Mouse (Mus musculus) forebrain, embryonic 14.5 days (tissue): ENCODE data around the gene Ypel1. TPM values are rescaled to one million over a fixed set of nuclear protein-coding genes. Genes with fewer than 3 reads are reported as not detected.

Experiments used
- ATAC-seq: fragments of 200-750 bp; cut with Nextera tagmentation; 2 replicates; pipeline ENCODE4 v1.8.0; 2017; ENCODE audit warnings: mild to moderate bottlenecking, moderate library complexity
- DNase-seq: peaks from one replicate; pipeline ENCODE4 v3.0.0-alpha.2; 2015; ENCODE audit warnings: low spot score
- H3K27ac ChIP-seq: fragments of 300-500 bp; sonication (generic); 2 replicates; pipeline ENCODE4 v1.5.1; 2014; ENCODE audit warnings: low read depth, mild to moderate bottlenecking, control low read depth, low read length, moderate library complexity
- H3K27me3 ChIP-seq: fragments of 300-500 bp; sonication (generic); replicated peaks from 2 replicates; pipeline ENCODE4 v1.6.1; 2014; ENCODE audit warnings: low read length, control low read depth, mixed read lengths; ENCODE audit not compliant: control insufficient read depth, insufficient read depth
- H3K36me3 ChIP-seq: fragments of 300-500 bp; sonication (generic); 2 replicates; pipeline ENCODE4 v1.6.1; 2014; ENCODE audit warnings: low read length, control low read depth; ENCODE audit not compliant: control insufficient read depth, insufficient read depth
- H3K4me1 ChIP-seq: fragments of 300-500 bp; sonication (generic); 2 replicates; pipeline ENCODE4 v1.6.1; 2014; ENCODE audit warnings: antibody characterized with exemption, low read length, control low read depth; ENCODE audit not compliant: control insufficient read depth, insufficient read depth
- H3K4me2 ChIP-seq: fragments of 300-500 bp; sonication (generic); 2 replicates; pipeline ENCODE4 v1.6.1; 2014; ENCODE audit warnings: mild to moderate bottlenecking, control low read depth, low read length
- H3K4me3 ChIP-seq: fragments of 300-500 bp; sonication (generic); 2 replicates; pipeline ENCODE4 v1.5.1; 2014; ENCODE audit warnings: low read depth, low read length, control low read depth
- H3K9ac ChIP-seq: fragments of 300-500 bp; sonication (generic); 2 replicates; pipeline ENCODE4 v1.6.1; 2014; ENCODE audit warnings: mild to moderate bottlenecking, low read length, control low read depth, moderate library complexity
- H3K9me3 ChIP-seq: fragments of 300-500 bp; sonication (generic); replicated peaks from 2 replicates; pipeline ENCODE4 v1.6.1; 2016; ENCODE audit warnings: low read length, control low read depth, mixed read lengths; ENCODE audit not compliant: control insufficient read depth
- WGBS: fragments of 180-500 bp; shearing (Covaris S2); extraction: QIAGEN DNeasy Blood & Tissue Kit; methylation state at CpG from one replicate; pipeline ENCODE4 v1.1.7; 2014; 5-methylcytosine and 5-hydroxymethylcytosine counted together
- polyA plus RNA-seq: library from polyadenylated mRNA; unstranded; fragments of >200 nt; fragmentation: Nextera tagmentation; extraction: Ambion mirVana; gene quantifications from 2 replicates; pipeline ENCODE4 v1.2.1, GENCODE M21; 2014

The Ypel1 gene
- polyA plus RNA-seq, 1 experiment from 2014 or later: 180 TPM

DNA sequence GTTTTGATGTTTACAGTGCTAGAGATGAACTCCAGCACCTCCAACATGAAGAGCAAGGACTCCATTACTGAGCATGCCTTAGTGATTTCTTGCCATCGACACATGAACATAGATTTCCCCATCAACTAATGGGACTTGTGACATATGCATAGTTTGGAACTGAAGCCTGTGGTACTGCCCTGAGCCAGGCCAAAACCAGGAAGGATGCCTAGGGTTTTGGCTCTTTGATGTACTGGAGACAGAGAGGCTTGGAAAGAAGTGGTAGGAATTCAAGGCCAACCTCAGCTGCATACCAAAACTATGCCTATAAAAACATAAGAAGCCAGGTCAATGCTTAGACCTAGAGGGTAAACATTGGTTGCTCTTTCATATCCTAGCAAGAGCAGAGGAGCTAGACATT lies 19.6 kb upstream of the Ypel1 start:
- peaks cover 29% of the 10 kb centered on the region for H3K36me3 ChIP-seq
- no peak for DNase-seq
- H3K9me3 ChIP-seq: no peaks in the 10 kb centered on the region
- H3K4me2 ChIP-seq: no peak overlapping the region
- ATAC-seq: no peak
- no peaks in the 10 kb centered on the region for H3K27me3 ChIP-seq
- no peaks in the 10 kb centered on the region for H3K4me1 ChIP-seq
- no peak overlapping the region for H3K27ac ChIP-seq
- WGBS: 96% methylated on average over 1 of the region's 1 CpGs
- H3K4me3 ChIP-seq: no peak overlapping the region
- H3K9ac ChIP-seq: no peak overlapping the region

- WGBS: 78% methylated on average over 7 of the region's 7 CpGs
- Histone ChIP-seq H3K36me3 (peaks cover 17% of the 10 kb centered on the region), H3K4me1 (peaks cover 7% of the 10 kb centered on the region; the same call in 1 of the 2 replicates), H3K4me3 (no peak overlapping the region), H3K9ac (no peak overlapping the region), H3K27me3 (no peaks in the 10 kb centered on the region), H3K9me3 (no peaks in the 10 kb centered on the region), H3K27ac (no peak overlapping the region), H3K4me2 (no peak overlapping the region)
- DNase-seq: no peak
- ATAC-seq: no peak
Observed at GRCm38 (mm10) chr16:17052087-17052486, 17.4 kb upstream of the Ypel1 start.

DNA sequence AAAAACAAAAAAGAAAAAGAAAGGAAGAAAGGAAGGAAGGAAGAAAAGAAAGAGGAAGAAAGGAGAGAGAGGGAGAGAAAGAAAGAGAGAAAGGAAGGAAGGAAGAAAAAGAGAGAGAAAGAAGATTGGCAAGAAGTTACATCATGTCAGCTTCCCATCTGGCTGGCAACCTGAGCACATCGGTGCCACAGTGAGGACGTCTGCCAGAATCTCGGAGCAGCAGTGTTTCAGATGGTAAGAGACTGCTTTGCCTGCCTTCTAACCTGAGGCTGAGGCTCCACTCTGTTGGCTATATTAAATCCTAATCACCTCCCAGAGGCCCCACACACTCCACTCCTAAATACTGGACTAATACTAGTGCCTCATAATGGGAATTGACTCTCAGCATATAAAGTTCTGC lies 15.6 kb upstream of the Ypel1 start:
- Histone ChIP-seq H3K4me3 (no peak overlapping the region), H3K9ac (no peak overlapping the region), H3K4me2 (no peak overlapping the region), H3K9me3 (no peaks in the 10 kb centered on the region), H3K27ac (no peak overlapping the region), H3K36me3 (peaks cover 3% of the 10 kb centered on the region; the same call in 1 of the 2 replicates), H3K4me1 (peaks cover 7% of the 10 kb centered on the region; the same call in 1 of the 2 replicates), H3K27me3 (no peaks in the 10 kb centered on the region)
- ATAC-seq (no peak; the same call in 1 of the 2 replicates), DNase-seq (peak; percentile 64)
- WGBS: 47% methylated on average over 3 of the region's 3 CpGs

DNA sequence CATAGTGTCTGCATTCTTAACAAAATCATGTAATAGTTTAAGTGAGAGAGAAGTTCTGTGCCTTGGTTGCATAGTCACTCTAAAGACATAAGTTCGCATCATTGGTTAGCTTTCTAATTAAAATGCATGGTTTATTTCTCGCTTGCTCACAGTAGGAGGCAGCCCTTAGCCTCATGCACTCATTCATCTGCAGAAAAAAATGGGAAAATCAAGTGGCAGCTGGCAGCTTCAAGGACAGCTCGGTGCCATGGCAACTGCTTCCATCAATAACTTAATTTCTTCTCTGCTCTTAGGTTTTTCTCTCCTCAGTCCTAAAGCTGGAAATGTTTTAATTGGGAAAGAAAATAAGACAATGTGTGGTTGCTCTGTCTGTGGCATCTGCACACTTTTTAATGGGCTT lies 13.9 kb upstream of the Ypel1 start:
- peak; percentile 84 for DNase-seq
- ATAC-seq: peak; percentile 82

DNA sequence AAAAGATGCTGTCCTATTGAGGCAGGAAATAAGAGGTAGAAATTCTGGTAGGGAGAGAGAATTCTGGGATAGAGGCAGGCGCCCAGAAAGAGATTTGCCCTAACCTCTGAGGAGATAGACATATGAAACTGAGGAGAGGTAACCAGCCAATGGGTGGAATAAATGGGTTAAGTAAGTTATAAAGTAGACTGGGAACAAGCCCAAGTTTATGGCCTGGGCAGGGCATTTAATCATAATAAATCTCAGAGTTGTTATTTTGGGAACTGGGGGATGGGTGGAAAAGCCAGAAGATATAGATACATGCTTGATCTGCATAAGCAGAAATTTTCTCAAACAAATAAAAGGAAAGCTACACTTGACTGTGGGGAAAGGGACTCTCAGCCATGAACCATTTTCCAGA lies 7.2 kb upstream of the Ypel1 start:
- H3K27me3 ChIP-seq: no peaks in the 10 kb centered on the region
- no peaks in the 10 kb centered on the region for H3K36me3 ChIP-seq
- H3K4me3 ChIP-seq: no peak overlapping the region
- no peak overlapping the region for H3K27ac ChIP-seq
- no peaks in the 10 kb centered on the region for H3K4me1 ChIP-seq
- ATAC-seq: no peak
- H3K9ac ChIP-seq: no peak overlapping the region
- 40% methylated on average over 1 of the region's 1 CpGs for WGBS
- H3K9me3 ChIP-seq: no peaks in the 10 kb centered on the region
- H3K4me2 ChIP-seq: no peak overlapping the region
- no peak for DNase-seq

More for the DNA sequence above, 13.9 kb upstream of the Ypel1 start:
- Histone ChIP-seq H3K9ac (no peak overlapping the region), H3K4me3 (no peak overlapping the region), H3K4me2 (no peak overlapping the region), H3K4me1 (peaks cover 7% of the 10 kb centered on the region; the same call in 1 of the 2 replicates), H3K36me3 (no peaks in the 10 kb centered on the region), H3K9me3 (no peaks in the 10 kb centered on the region), H3K27ac (peak overlapping the region; percentile 44; the same call in 1 of the 2 replicates), H3K27me3 (no peaks in the 10 kb centered on the region)
- 15% methylated on average over 3 of the region's 3 CpGs for WGBS

- DNase-seq: no peak
- Histone ChIP-seq H3K4me2 (no peak overlapping the region), H3K27ac (no peak overlapping the region), H3K9me3 (no peaks in the 10 kb centered on the region), H3K27me3 (no peaks in the 10 kb centered on the region), H3K36me3 (peaks cover 5% of the 10 kb centered on the region; the same call in 1 of the 2 replicates), H3K9ac (no peak overlapping the region), H3K4me3 (no peak overlapping the region), H3K4me1 (peaks cover 10% of the 10 kb centered on the region)
- ATAC-seq: no peak
- 91% methylated on average over 2 of the region's 2 CpGs for WGBS
Observed at GRCm38 (mm10) chr16:17067552-17067951, 1.9 kb upstream of the Ypel1 start.

DNA sequence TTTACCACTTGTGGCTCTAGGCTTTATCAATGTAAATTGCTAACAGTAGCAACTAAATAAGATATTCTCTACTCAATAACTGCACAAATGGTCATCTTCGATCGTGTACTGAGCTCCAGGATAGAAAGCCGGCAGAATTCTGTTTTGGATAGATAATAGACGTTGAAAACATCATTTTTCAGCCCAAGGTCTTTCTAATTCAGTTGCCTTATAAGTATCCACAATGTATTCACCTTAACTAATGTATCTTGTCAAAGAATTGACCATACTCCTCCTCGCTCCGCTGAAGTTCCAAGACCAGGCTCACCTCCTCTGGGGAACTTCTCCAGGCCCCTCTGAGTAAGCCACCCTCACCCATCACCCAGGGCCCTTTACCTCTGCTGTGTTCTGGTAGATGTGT lies 1.2 kb downstream of the Ypel1 start:
- DNase-seq: no peak
- no peak for ATAC-seq
- no peaks in the 10 kb centered on the region for H3K9me3 ChIP-seq
- H3K4me1 ChIP-seq: peaks cover 10% of the 10 kb centered on the region
- peak overlapping the region; percentile 86 for H3K4me3 ChIP-seq
- no peaks in the 10 kb centered on the region for H3K27me3 ChIP-seq
- peak overlapping the region; percentile 72 for H3K4me2 ChIP-seq
- H3K27ac ChIP-seq: no peak overlapping the region
- peak overlapping the region; percentile 93 for H3K9ac ChIP-seq
- WGBS: 37% methylated on average over 6 of the region's 6 CpGs
- H3K36me3 ChIP-seq: peaks cover 24% of the 10 kb centered on the region

DNA sequence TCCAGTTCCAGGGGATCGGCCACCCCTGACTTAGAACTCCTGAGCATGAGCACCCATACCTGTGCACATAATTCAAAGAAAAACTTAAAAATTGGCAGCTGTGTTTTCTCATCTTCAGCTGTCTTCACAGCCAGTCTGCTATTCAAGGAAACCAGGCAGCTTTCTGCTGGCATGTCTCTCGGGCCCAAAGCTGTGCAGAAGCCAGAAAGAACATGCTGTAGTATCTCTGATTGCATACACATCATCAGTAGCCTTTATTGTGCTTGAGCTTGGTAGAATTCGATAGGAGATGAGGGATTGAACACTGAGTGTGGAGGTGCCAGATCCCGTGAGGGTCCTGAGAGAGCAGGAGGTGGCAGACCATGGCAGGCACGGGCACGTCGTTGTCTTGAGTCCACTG lies 3.5 kb downstream of the Ypel1 start:
- DNase-seq (peak; percentile 46), ATAC-seq (no peak)
- Histone ChIP-seq H3K36me3 (peaks cover 39% of the 10 kb centered on the region), H3K4me2 (no peak overlapping the region), H3K27ac (0 out of 2 replicates have a peak overlapping the region, but pooled peaks have one; percentile 28), H3K4me1 (peaks cover 13% of the 10 kb centered on the region), H3K9ac (no peak overlapping the region), H3K27me3 (no peaks in the 10 kb centered on the region), H3K4me3 (no peak overlapping the region), H3K9me3 (no peaks in the 10 kb centered on the region)
- 89% methylated on average over 7 of the region's 7 CpGs for WGBS

DNA sequence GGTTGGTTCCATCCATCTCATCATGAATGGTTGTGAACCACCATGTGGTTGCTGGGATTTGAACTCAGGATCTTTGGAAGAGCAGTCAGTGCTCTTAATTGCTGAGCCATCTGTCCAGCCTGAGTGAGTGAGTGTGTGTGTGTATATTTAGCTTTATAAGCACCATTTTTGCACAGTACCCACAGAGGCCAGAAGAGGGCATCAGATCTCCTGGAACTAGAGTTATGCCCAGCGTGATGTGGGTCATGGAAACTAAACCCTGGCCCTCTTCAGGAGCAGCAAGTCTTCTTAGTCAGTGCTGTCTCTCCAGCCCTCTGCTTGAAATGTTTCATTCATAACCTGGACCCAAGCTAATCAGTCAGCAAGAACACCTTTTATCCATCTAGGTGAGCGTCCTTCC lies 6.8 kb downstream of the Ypel1 start:
- no peaks in the 10 kb centered on the region for H3K9me3 ChIP-seq
- no peak overlapping the region for H3K9ac ChIP-seq
- peaks cover 9% of the 10 kb centered on the region; the same call in 1 of the 2 replicates for H3K4me1 ChIP-seq
- no peaks in the 10 kb centered on the region for H3K27me3 ChIP-seq
- DNase-seq (no peak), ATAC-seq (no peak)
- WGBS: 90% methylated on average over 2 of the region's 2 CpGs
- H3K36me3 ChIP-seq: peaks cover 66% of the 10 kb centered on the region
- H3K4me2 ChIP-seq: no peak overlapping the region
- H3K4me3 ChIP-seq: no peak overlapping the region
- H3K27ac ChIP-seq: no peak overlapping the region
